Mouse (Mus musculus) thymus, adult 18-20 months (tissue): ENCODE results near the gene Casp9.

ENCODE experiments used
- DNase-seq, 2 experiments: peaks; one replicate each; pipeline ENCODE4 v3.0.0; 2022; ENCODE audit warnings: mixed read lengths in 2 of 2

Casp9 gene

GRCm38 (mm10) chr4:141781201-141781985 lies 12.0 kb upstream of the Casp9 start:
- no peak for DNase-seq

- DNase-seq = no peak
Measured at GRCm38 (mm10) chr4:141784835-141785234, 8.6 kb upstream of the Casp9 start.

GRCm38 (mm10) chr4:141786141-141786540 lies 7.3 kb upstream of the Casp9 start:
- no peak for DNase-seq

- DNase-seq = no peak
Measured at GRCm38 (mm10) chr4:141787046-141787445, 6.4 kb upstream of the Casp9 start.

DNA sequence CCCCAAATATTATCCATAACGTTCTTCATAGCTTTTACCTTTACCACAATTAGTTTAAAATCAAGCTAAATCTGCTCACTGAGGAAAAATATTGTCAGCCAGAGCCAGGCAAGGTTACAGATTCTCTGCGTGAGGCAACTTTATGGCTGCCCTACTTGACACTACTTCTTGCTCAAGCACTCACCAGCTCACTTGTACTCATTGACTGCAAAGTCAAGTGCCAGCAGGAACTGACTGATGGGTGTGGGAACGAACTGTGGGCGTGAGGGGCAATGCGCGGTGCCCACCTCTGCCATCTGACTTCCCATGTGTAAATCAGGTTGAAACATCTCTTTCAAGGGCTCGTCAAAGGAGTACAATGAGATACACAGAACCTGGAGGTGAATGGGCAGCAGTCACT lies 6.0 kb upstream of the Casp9 start:
- no peak for DNase-seq

DNA sequence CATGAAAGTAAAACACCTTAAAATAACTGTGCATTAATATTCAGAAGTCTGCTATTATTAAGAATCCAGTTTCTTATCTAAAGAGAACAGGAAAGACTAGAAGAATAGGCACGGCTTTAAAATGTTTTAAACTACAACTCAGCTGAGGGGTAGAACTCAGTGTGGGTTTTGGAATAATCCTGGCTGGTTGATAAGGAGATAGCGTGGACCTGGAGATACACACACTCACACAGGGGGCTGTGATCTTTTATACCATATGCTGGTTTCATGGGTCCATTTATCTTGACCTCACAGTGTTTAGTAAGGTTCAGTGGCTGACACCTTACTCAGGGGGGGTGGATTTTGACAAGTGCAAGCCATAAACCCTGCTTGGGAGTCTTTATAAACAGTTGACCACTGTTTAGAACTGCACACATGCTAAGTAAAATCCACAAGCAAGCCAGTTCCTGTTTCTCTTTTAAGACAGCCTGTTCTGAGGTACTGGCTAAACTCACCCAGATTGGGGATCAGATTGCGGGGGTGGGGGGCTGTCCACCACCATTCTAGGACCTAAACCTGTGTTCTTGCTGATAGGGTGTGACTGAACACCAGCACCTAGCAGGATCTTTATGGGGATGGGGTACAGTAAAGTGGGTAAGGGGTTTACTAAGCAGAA lies 3.7 kb upstream of the Casp9 start:
- DNase-seq = no peak

DNA sequence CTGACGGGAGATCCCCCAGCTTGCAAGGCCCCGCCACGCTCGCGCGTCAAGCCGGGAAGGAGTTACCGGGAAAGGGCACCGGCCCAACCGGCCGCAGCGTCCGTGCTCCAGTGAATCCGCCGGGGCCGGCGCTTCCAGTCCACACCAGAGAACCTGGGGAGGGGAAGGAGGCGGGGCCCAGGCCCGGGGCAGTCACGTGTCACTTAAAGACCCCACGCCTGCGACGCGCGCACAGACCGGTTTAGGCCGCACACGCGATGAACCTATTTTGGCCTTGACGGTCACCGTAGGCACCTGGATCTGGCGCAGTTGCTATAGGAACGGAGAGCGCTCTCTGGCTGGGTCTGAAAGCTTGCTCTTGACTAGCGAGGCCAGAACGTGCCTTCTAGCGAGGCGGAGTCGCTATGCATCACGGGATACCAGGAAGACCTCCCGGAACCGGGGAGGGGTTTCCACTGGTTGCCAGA lies 2.9 kb upstream of the Casp9 start, which contains the start of gene Dnajc16:
Dnajc16 (minus strand) TSS at position 408 of the 467 bp plus-strand sequence.
- peak; percentile 94 to 97 for DNase-seq

- no peak for DNase-seq
Measured at GRCm38 (mm10) chr4:141791486-141791885, 1.9 kb upstream of the Casp9 start.

- no peak for DNase-seq
Measured at GRCm38 (mm10) chr4:141791951-141792350, 1.5 kb upstream of the Casp9 start.

GRCm38 (mm10) chr4:141792554-141793281 lies 694 bp upstream of the Casp9 start:
- peak in 1 of 2 experiments; percentile 3 for DNase-seq

DNA sequence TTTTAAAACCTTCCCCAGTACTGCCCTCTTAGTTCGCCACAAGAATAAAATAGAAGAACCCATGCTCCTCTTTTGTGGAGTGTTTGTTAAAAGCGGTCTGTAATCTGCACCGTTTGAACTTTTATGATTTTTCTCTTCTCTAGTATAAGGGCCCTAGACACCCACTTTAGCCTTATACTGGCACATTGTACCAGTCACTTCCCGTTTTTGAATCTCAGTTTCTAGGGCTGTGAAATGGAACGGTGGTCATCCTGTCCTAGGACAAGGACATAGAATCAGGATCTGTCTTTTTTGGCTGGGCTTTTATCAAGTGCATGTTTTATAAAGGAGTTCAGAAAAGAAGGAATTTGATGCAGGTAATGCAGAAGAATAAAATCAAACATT lies 732 bp downstream of the Casp9 start:
- DNase-seq = no peak

GRCm38 (mm10) chr4:141796356-141796755 lies 2.9 kb downstream of the Casp9 start:
- no peak for DNase-seq

- no peak for DNase-seq
Measured at GRCm38 (mm10) chr4:141796954-141797353, 3.5 kb downstream of the Casp9 start.

GRCm38 (mm10) chr4:141797545-141797944 lies 4.1 kb downstream of the Casp9 start:
- DNase-seq = no peak

- DNase-seq = no peak
Measured at GRCm38 (mm10) chr4:141804105-141804504, 10.7 kb downstream of the Casp9 start.

- DNase-seq = no peak
Measured at GRCm38 (mm10) chr4:141805886-141806285, 12.5 kb downstream of the Casp9 start.

DNA sequence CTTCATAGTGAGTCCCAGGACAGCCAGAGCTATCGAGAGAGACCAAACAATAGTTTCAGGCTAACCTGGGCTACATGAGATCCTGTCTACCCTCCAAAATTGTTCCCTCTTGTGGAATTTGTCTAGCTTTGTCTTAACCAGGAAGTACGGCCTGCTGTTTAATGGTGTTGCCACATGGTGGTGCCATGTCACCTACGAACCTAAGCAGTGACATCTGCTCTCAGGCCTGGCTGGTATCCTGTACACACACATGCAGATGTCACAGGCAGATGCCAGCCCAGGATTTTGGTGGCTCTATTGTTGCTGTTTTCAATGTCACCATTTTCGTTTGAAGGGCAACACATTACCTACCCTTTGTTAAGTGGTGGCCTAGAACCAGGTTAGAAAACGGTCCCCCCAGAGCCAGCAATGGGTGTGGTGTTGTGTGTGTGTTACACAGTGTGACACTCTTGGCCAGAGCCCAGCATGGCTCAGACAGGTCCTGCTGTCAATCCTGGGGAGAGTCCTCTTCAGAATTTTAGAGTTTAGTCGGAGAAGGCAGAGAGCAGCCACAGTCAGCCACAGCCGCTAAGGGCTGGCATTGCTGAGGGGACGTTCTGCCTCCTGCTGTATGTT lies 16.5 kb downstream of the Casp9 start:
- DNase-seq = no peak

GRCm38 (mm10) chr4:141810975-141811374 lies 17.6 kb downstream of the Casp9 start:
- no peak for DNase-seq

GRCm38 (mm10) chr4:141811375-141811774 lies 18.0 kb downstream of the Casp9 start:
- DNase-seq = no peak

GRCm38 (mm10) chr4:141816267-141816666 lies 22.9 kb downstream of the Casp9 start:
- no peak for DNase-seq

DNA sequence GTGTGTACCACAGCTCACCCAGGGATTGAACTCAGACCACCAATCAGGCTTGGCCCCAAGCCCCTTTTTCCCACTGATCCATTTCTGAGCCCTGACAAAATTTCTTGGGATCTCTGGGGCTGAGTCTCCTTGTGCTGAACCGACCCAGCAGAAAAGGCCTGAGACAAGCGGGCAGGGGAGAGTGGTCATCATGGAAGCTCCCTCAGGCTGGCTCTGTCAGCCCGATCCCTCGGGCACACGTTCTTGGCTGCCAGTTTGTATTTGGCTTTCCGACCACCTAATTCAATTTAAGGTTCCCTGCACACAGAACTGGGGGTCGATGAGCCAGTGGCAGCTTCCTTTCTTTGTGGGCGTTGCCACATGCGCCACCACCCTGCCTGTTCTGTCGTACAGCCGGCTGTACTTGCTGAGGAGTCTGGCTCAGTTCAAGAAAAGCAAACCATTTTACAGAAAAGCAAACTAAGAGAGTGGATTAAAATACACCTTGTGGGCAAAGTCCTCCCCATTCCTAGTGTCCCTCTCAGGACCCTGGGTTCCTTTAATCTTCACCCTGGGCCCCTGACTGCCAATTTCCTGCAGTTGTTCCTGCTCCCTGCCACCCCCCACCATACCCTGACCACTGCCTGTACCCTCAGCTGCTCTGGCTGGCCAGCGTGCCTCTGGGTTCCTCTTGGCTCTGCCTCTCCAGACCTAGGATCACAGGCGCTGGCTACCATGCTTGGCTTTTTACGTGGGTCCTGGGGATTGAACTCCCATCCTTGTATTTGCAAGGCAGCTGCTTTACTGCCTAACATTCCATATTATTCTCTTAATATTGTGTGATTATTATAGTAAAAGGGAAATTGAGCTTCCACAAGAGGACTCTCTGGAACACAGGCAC lies 23.6 kb downstream of the Casp9 start:
- no peak for DNase-seq

DNA sequence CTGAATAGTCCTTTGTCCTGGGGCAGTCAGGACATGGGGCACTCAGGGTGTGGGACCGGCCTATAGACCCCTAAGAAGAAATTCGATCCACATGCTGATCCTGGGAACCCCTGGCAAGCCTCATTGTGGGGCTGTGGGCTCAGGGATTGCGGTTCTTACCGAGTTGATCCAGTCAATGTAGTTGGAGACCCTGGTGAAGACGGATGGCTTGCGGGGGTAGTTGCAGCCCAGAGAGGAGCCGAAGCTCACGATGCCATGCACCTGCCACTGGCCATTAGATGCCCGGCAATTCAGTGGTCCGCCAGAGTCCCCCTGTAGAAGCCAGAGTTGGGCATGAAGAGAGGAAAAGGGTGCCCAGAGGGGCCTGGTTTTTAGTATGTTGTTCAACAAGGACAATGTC lies 24.3 kb downstream of the Casp9 start:
- no peak for DNase-seq
